Mouse (Mus musculus) forebrain, embryonic 15.5 days (tissue): ENCODE results near the gene Eno2. TPM values are rescaled to one million over a fixed set of nuclear protein-coding genes. Genes with fewer than 3 reads are reported as not detected.

ENCODE experiments used
- ATAC-seq: fragments of 200-750 bp; cut with Nextera tagmentation; replicated peaks from 2 replicates; pipeline ENCODE4 v1.8.0; 2017; ENCODE audit warnings: mild to moderate bottlenecking, moderate TSS enrichment, moderate library complexity
- H3K27ac ChIP-seq: fragments of 300-500 bp; sonication (generic); replicated peaks from 2 replicates; pipeline ENCODE4 v1.5.1; 2015; ENCODE audit warnings: mild to moderate bottlenecking, inconsistent platforms
- H3K27me3 ChIP-seq: fragments of 300-500 bp; sonication (generic); 2 replicates; pipeline ENCODE4 v1.6.1; 2015; ENCODE audit warnings: inconsistent platforms
- H3K36me3 ChIP-seq: fragments of 300-500 bp; sonication (generic); 2 replicates; pipeline ENCODE4 v1.6.1; 2015; ENCODE audit warnings: mild to moderate bottlenecking, inconsistent platforms
- H3K4me1 ChIP-seq: fragments of 300-500 bp; sonication (generic); 2 replicates; pipeline ENCODE4 v1.6.1; 2015; ENCODE audit warnings: inconsistent platforms
- H3K4me2 ChIP-seq: fragments of 300-500 bp; sonication (generic); replicated peaks from 2 replicates; pipeline ENCODE4 v1.6.1; 2015; ENCODE audit warnings: mild to moderate bottlenecking, inconsistent platforms
- H3K4me3 ChIP-seq: fragments of 300-500 bp; sonication (generic); 2 replicates; pipeline ENCODE4 v1.5.1; 2015; ENCODE audit warnings: mild to moderate bottlenecking, inconsistent platforms
- H3K9ac ChIP-seq: fragments of 300-500 bp; sonication (generic); replicated peaks from 2 replicates; pipeline ENCODE4 v1.6.1; 2015; ENCODE audit warnings: mild to moderate bottlenecking, inconsistent platforms
- H3K9me3 ChIP-seq: fragments of 300-500 bp; sonication (generic); 2 replicates; pipeline ENCODE4 v1.6.1; 2016; ENCODE audit warnings: inconsistent platforms
- WGBS: fragments of 180-500 bp; shearing (Covaris S2); methylation state at CpG from one replicate; pipeline ENCODE4 v1.1.7; 2015; ENCODE audit warnings: mixed read lengths; 5-methylcytosine and 5-hydroxymethylcytosine counted together
- polyA plus RNA-seq: library from polyadenylated mRNA; unstranded; fragments of >200 nt; fragmentation: Nextera tagmentation; extraction: Ambion mirVana; gene quantifications from 2 replicates; pipeline ENCODE4 v1.2.1, GENCODE M21; 2015

Eno2 gene
- polyA plus RNA-seq, 1 experiment from 2014 or later, result 44.2 TPM

- Histone ChIP-seq H3K27ac (0 out of 2 replicates have a peak within 1 kb of the TSS, but pooled peaks have one; percentile 1), H3K4me2 (peak within 1 kb of the TSS; percentile 54), H3K9me3 (no peaks in the 10 kb centered on the region), H3K9ac (peak within 1 kb of the TSS; percentile 18; the same call in 1 of the 2 replicates), H3K27me3 (no peaks in the 10 kb centered on the region), H3K4me1 (peaks cover 15% of the 10 kb centered on the region), H3K36me3 (no peaks in the 10 kb centered on the region), H3K4me3 (peak within 1 kb of the TSS; percentile 35)
- WGBS, result 2% methylated on average over 23 of the region's 23 CpGs
- ATAC-seq, result peak; percentile 39; the same call in 1 of the 2 replicates
Observed at GRCm38 (mm10) chr6:124779222-124779983, 9.9 kb upstream of the Eno2 start, which contains the start of gene Lrrc23. TSS of gene Lrrc23 (minus strand) at chr6:124779727.

GRCm38 (mm10) chr6:124770511-124770910, 1.0 kb upstream of the Eno2 start:
- no peak overlapping the region for H3K4me3 ChIP-seq
- H3K9ac ChIP-seq, result no peak overlapping the region
- no peak overlapping the region for H3K4me2 ChIP-seq
- H3K36me3 ChIP-seq, result no peaks in the 10 kb centered on the region
- 94% methylated on average over 15 of the region's 15 CpGs for WGBS
- ATAC-seq, result no peak
- no peaks in the 10 kb centered on the region for H3K27me3 ChIP-seq
- peaks cover 20% of the 10 kb centered on the region for H3K4me1 ChIP-seq
- H3K9me3 ChIP-seq, result no peaks in the 10 kb centered on the region
- H3K27ac ChIP-seq, result no peak overlapping the region

- Histone ChIP-seq H3K4me2 (peak overlapping the region; percentile 90), H3K27ac (0 out of 2 replicates have a peak overlapping the region, but pooled peaks have one; percentile 50), H3K4me3 (peak overlapping the region; percentile 61), H3K4me1 (peaks cover 20% of the 10 kb centered on the region), H3K9ac (peak overlapping the region; percentile 66), H3K27me3 (no peaks in the 10 kb centered on the region), H3K36me3 (no peaks in the 10 kb centered on the region), H3K9me3 (no peaks in the 10 kb centered on the region)
- 68% methylated on average over 7 of the region's 7 CpGs for WGBS
- ATAC-seq, result no peak
Observed at GRCm38 (mm10) chr6:124770013-124770412, 540 bp upstream of the Eno2 start.

- Histone ChIP-seq H3K9ac (peak overlapping the region; percentile 66), H3K27ac (peak overlapping the region; percentile 50; the same call in 1 of the 2 replicates), H3K27me3 (no peaks in the 10 kb centered on the region), H3K4me2 (peak overlapping the region; percentile 90), H3K4me1 (peaks cover 20% of the 10 kb centered on the region), H3K4me3 (peak overlapping the region; percentile 61), H3K36me3 (no peaks in the 10 kb centered on the region), H3K9me3 (no peaks in the 10 kb centered on the region)
- no peak; the same call in 1 of the 2 replicates for ATAC-seq
- 7% methylated on average over 9 of the region's 9 CpGs for WGBS
Observed at GRCm38 (mm10) chr6:124768704-124769044, 799 bp downstream of the Eno2 start.

- Histone ChIP-seq H3K27me3 (no peaks in the 10 kb centered on the region), H3K4me3 (peak overlapping the region; percentile 61), H3K27ac (no peak overlapping the region), H3K4me2 (peak overlapping the region; percentile 90), H3K9me3 (no peaks in the 10 kb centered on the region), H3K9ac (no peak overlapping the region), H3K36me3 (no peaks in the 10 kb centered on the region), H3K4me1 (peaks cover 20% of the 10 kb centered on the region)
- WGBS, result 22% methylated on average over 19 of the region's 19 CpGs
- 0 out of 2 replicates have a peak, but pooled peaks have one; percentile 7 for ATAC-seq
Observed at GRCm38 (mm10) chr6:124767920-124768703, 1.4 kb downstream of the Eno2 start.

GRCm38 (mm10) chr6:124767536-124767919, 1.9 kb downstream of the Eno2 start:
- Histone ChIP-seq H3K27me3 (no peaks in the 10 kb centered on the region), H3K4me3 (no peak overlapping the region), H3K9ac (no peak overlapping the region), H3K36me3 (no peaks in the 10 kb centered on the region), H3K4me2 (peak overlapping the region; percentile 90; the same call in 1 of the 2 replicates), H3K27ac (no peak overlapping the region), H3K9me3 (no peaks in the 10 kb centered on the region), H3K4me1 (peaks cover 20% of the 10 kb centered on the region)
- 30% methylated on average over 4 of the region's 4 CpGs for WGBS
- ATAC-seq, result no peak

- Histone ChIP-seq H3K9me3 (no peaks in the 10 kb centered on the region), H3K4me3 (no peak overlapping the region), H3K9ac (no peak overlapping the region), H3K27ac (no peak overlapping the region), H3K4me1 (peaks cover 20% of the 10 kb centered on the region), H3K27me3 (no peaks in the 10 kb centered on the region), H3K36me3 (no peaks in the 10 kb centered on the region), H3K4me2 (no peak overlapping the region)
- ATAC-seq, result no peak
- WGBS, result 90% methylated on average over 7 of the region's 7 CpGs
Observed at GRCm38 (mm10) chr6:124765951-124766350, 3.5 kb downstream of the Eno2 start.

- peaks cover 36% of the 10 kb centered on the region for H3K4me1 ChIP-seq
- H3K27me3 ChIP-seq, result no peaks in the 10 kb centered on the region
- no peak overlapping the region for H3K4me3 ChIP-seq
- no peaks in the 10 kb centered on the region for H3K9me3 ChIP-seq
- 0% methylated on average over 5 of the region's 5 CpGs for WGBS
- H3K27ac ChIP-seq, result peak overlapping the region; percentile 96
- no peaks in the 10 kb centered on the region for H3K36me3 ChIP-seq
- ATAC-seq, result no peak
- H3K4me2 ChIP-seq, result no peak overlapping the region
- no peak overlapping the region for H3K9ac ChIP-seq
Observed at GRCm38 (mm10) chr6:124759259-124759658, 10.2 kb downstream of the Eno2 start.

GRCm38 (mm10) chr6:124758849-124759232, 10.6 kb downstream of the Eno2 start:
- no peaks in the 10 kb centered on the region for H3K27me3 ChIP-seq
- peaks cover 40% of the 10 kb centered on the region for H3K4me1 ChIP-seq
- H3K4me3 ChIP-seq, result no peak overlapping the region
- ATAC-seq, result no peak
- H3K9me3 ChIP-seq, result no peaks in the 10 kb centered on the region
- no peak overlapping the region for H3K4me2 ChIP-seq
- H3K36me3 ChIP-seq, result no peaks in the 10 kb centered on the region
- 33% methylated on average over 2 of the region's 2 CpGs for WGBS
- H3K27ac ChIP-seq, result peak overlapping the region; percentile 96
- H3K9ac ChIP-seq, result no peak overlapping the region

GRCm38 (mm10) chr6:124757909-124758848, 11.3 kb downstream of the Eno2 start:
- peaks cover 47% of the 10 kb centered on the region for H3K4me1 ChIP-seq
- H3K9me3 ChIP-seq, result no peaks in the 10 kb centered on the region
- H3K4me3 ChIP-seq, result peak overlapping the region; percentile 65

GRCm38 (mm10) chr6:124757351-124757880, 12.1 kb downstream of the Eno2 start:
- no peaks in the 10 kb centered on the region for H3K9me3 ChIP-seq
- H3K9ac ChIP-seq, result peak overlapping the region; percentile 88
- peak overlapping the region; percentile 68 for H3K4me2 ChIP-seq
- ATAC-seq, result no peak
- no peaks in the 10 kb centered on the region for H3K36me3 ChIP-seq
- WGBS, result under 1% methylated on average over 5 of the region's 5 CpGs
- H3K4me3 ChIP-seq, result peak overlapping the region; percentile 65
- H3K4me1 ChIP-seq, result peaks cover 47% of the 10 kb centered on the region
- peak overlapping the region; percentile 96 for H3K27ac ChIP-seq
- H3K27me3 ChIP-seq, result no peaks in the 10 kb centered on the region

More at GRCm38 (mm10) chr6:124757909-124758848, 11.3 kb downstream of the Eno2 start:
- Histone ChIP-seq H3K27ac (peak overlapping the region; percentile 96), H3K36me3 (no peaks in the 10 kb centered on the region), H3K9ac (peak overlapping the region; percentile 88), H3K27me3 (no peaks in the 10 kb centered on the region), H3K4me2 (peak overlapping the region; percentile 68)
- ATAC-seq, result peak; percentile 15
- 32% methylated on average over 5 of the region's 5 CpGs for WGBS
